Mouse (Mus musculus) layer of hippocampus, postnatal 14 days (tissue): ENCODE data around the gene R3hdm1. TPM values are rescaled to one million over a fixed set of nuclear protein-coding genes. Genes with fewer than 3 reads are reported as not detected.

Experiments used
- DNase-seq, 2 experiments: peaks; one replicate each; pipeline ENCODE4 v3.0.0; 2021 to 2022; ENCODE audit warnings: low spot score in 2 of 2, mixed read lengths in 1 of 2
- microRNA-seq, 2 experiments: library from miRNA; unstranded; fragments of <30 nt; microRNA quantifications; one replicate each; pipeline ENCODE4 v1.2.0; 2021
- total RNA-seq, 2 experiments: library from RNA; stranded (reverse); gene quantifications; 2 replicates each; pipeline ENCODE4 v1.2.3; 2021

R3hdm1 gene
- total RNA-seq, 2 experiments from 2014 or later: 220 to 257 TPM

GRCm38 (mm10) chr1:128282924-128283323 is 179.8 kb downstream of the R3hdm1 start:
- DNase-seq: no peak

DNA sequence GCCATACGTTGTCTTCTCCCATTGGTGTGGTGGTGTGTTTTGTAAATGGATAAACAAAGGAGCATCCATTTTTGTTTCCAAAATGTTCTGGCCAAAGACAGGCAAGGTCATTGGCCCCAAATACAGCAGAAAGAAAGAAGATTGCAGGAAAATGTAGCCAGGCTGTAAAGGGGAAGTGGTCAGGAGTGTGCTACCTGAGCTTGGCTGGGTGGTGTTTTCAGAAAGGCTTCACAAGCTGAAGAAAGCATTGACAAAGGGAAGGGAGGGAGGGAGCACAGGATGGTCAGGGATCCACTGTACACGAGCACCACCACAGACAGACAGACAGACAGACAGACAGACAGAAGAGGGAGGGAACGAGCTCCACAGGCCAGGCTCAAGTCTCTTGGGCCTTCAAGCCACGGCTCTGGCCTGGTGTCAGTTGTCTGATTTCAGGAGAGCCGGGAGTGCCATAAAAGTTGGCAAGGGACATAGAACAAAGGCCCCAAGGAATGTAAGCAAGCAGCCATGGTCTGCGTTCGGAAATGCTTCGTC is 181.1 kb downstream of the R3hdm1 start:
- no peak for DNase-seq

- no peak for DNase-seq
Observed at GRCm38 (mm10) chr1:128285136-128285535, 182.0 kb downstream of the R3hdm1 start.

Small RNA genes lying within 50 kb of the gene (microRNA-seq; reads per million reads assigned to microRNA genes)
- 4,690 to 7,983 reads per million in 2 experiments for gene Mir128-1

Other genes with a start within 250 kb of the R3hdm1 start
- gene Map3k19, start 248.3 kb upstream of the R3hdm1 start, total RNA-seq: 1 to 10 TPM; 4.6 TPM
- gene Rab3gap1, start 234.5 kb upstream of the R3hdm1 start, total RNA-seq: 10 to 100 TPM; 56.9 to 63.0 TPM
- 1 to 10 TPM; 7.9 to 9.7 TPM for gene Zranb3, start 254 bp upstream of the R3hdm1 start, total RNA-seq
- 10 to 100 TPM; 58.2 to 59.7 TPM for gene Ubxn4, start 140.7 kb downstream of the R3hdm1 start, total RNA-seq
- 10 to 100 TPM; 34.9 to 36.6 TPM for gene Lct, start 225.0 kb downstream of the R3hdm1 start, total RNA-seq